Mouse (Mus musculus) bone marrow, adult 2 months (tissue): ENCODE data around the gene Dync1i2.

Source experiments
- CTCF ChIP-seq: fragments of 200-500 bp; IDR thresholded peaks from 2 replicates; pipeline ENCODE4 v1.5.1; 2011; ENCODE audit warnings: low read length, control low read depth; ENCODE audit not compliant: control insufficient read depth, insufficient read depth
- POLR2A ChIP-seq: fragments of 200-500 bp; IDR thresholded peaks from 2 replicates; pipeline ENCODE4 v1.6.1; 2011; ENCODE audit warnings: low read depth, mild to moderate bottlenecking, control low read depth, low read length, borderline replicate concordance; ENCODE audit not compliant: control insufficient read depth

GRCm38 (mm10) chr2:71176329-71177249 lies 34.9 kb upstream of the Dync1i2 start:
- TF ChIP-seq CTCF (no peak), POLR2A (no peak)
